Mouse (Mus musculus) testis, adult 2 months (tissue): ENCODE measurements around the gene Axin1.

ENCODE experiments used
- CTCF ChIP-seq: fragments of 200-500 bp; IDR thresholded peaks from 2 replicates; pipeline ENCODE4 v1.5.1; 2012; ENCODE audit warnings: low read depth, mild to moderate bottlenecking, inconsistent platforms, low read length, moderate library complexity; ENCODE audit not compliant: control insufficient read depth, insufficient read depth, insufficient replicate concordance
- POLR2A ChIP-seq: fragments of 200-500 bp; IDR thresholded peaks from 2 replicates; pipeline ENCODE4 v1.6.1; 2012; ENCODE audit warnings: low read depth, mild to moderate bottlenecking, inconsistent platforms, low read length, moderate library complexity; ENCODE audit not compliant: control insufficient read depth

DNA sequence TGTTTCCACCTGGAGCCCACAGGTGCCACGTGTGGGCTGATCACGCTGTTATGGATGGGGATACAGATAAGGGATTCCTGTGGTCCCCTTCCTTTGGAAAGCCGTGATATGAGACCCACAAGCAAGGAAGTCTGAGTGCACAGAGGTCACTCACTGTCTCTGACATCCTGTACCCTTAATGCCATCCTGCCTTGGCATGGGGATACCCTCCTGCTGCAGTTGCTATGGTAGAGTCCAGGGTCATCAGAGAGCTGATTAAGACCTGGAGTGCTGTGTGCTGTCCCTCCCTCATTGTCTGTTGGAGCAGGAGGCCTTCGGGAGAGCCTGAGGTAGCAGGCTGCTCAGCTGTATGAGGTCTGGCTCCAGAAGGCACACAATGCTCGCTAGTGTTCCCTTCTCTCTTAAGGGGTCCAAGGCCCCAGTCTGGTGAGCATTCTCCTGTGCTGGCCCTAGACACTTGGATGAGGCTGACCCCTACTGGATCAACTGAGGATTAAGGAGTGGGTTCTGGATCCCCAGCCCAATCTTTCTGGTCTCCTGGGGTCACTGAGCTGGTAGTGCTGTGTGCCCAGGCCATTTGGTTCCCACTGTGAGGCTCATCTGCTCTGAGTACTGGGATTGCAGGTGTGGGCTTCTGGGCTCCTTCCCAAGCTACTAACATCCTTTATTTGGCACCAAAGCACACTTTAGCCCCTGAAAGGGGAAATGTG, 15.9 kb upstream of the Axin1 start:
- TF ChIP-seq CTCF (no peak), POLR2A (no peak)
